27 mouse cellular contexts compared by ENCODE assay signal in genomic region chr11:67654514-67654913, GRCm38 (mm10). TPM values are rescaled to one million over a fixed set of nuclear protein-coding genes. Genes with fewer than 3 reads are reported as not detected.
DNase-seq lines count a peak whose midpoint lies in the region; ATAC-seq and TF ChIP-seq lines count a peak whose summit lies in the region.
"Had no signal": no experiment of that assay in that cellular context is flagged by ENCODE, and none has a peak within 500 bp of the region (broad histone marks: within the 10 kb centered on the region; RNA-seq: fewer than 3 reads in every experiment).

No protein-coding gene starts in this region.

- peak; percentile 41 for DNase-seq in cerebellum, adult 11 months
- no peak for DNase-seq in cerebellum, adult 8-10 months
- DNase-seq in cerebellum, adult 9-11 months: peak; percentile 75
- DNase-seq in gastrocnemius, postnatal 14 days: no peak
- DNase-seq: adrenal gland, postnatal 14 days; B cell, adult 2 months; embryo, embryonic 11 days; kidney, adult 2 months had no signal

- intact Hi-C loops in gastrocnemius, postnatal 14 days (cut with DNase I; ENCODE audit: low total_unique reads): no loop called here

- ATAC-seq in forebrain, embryonic 15.5 days (replicated peaks): no peak
- no peak for ATAC-seq in forebrain, embryonic 13.5 days
- ATAC-seq: CD4-positive, CD25-positive, alpha-beta regulatory T cell, adult 4 months; intestine, embryonic 16.5 days had no signal

- no peak overlapping the region for H3K4me2 ChIP-seq in forebrain, embryonic 15.5 days (replicated peaks)
- H3K4me2 ChIP-seq in forebrain, embryonic 13.5 days: no peak overlapping the region
- H3K4me2 ChIP-seq: embryonic facial prominence, embryonic 15.5 days; heart, embryonic 11.5 days; heart, embryonic 15.5 days; hindbrain, embryonic 15.5 days had no signal

- no peak overlapping the region for H3K9ac ChIP-seq in forebrain, embryonic 15.5 days (replicated peaks)
- no peak overlapping the region for H3K9ac ChIP-seq in forebrain, embryonic 13.5 days
- H3K9ac ChIP-seq: embryonic facial prominence, embryonic 15.5 days; hindbrain, embryonic 15.5 days had no signal

- no peak for TF ChIP-seq POLR2A in olfactory bulb, adult 2 months (IDR thresholded peaks at IDR 0.05; ENCODE audit: insufficient read depth, low read depth, low read length)

- WGBS in forebrain, embryonic 15.5 days: 79% methylated on average over 4 of the region's 4 CpGs
- 81% methylated on average over 4 of the region's 4 CpGs for WGBS in forebrain, embryonic 13.5 days
- 77% methylated on average over 4 of the region's 4 CpGs for WGBS in olfactory bulb, adult 2 months

- H3K4me3 ChIP-seq in forebrain, embryonic 15.5 days: no peak overlapping the region
- no peak overlapping the region for H3K4me3 ChIP-seq in forebrain, embryonic 13.5 days
- H3K4me3 ChIP-seq in olfactory bulb, adult 2 months (ENCODE audit: insufficient read depth, low read depth, low read length): no peak overlapping the region
- H3K4me3 ChIP-seq: embryonic facial prominence, embryonic 15.5 days; erythroblast, embryonic 14.5 days; forebrain, embryonic 10.5 days; heart, adult 2 months; heart, embryonic 15.5 days; hindbrain, embryonic 15.5 days had no signal

- no peaks in the 10 kb centered on the region for H3K27me3 ChIP-seq in forebrain, embryonic 15.5 days
- H3K27me3 ChIP-seq in forebrain, embryonic 13.5 days: no peaks in the 10 kb centered on the region
- H3K27me3 ChIP-seq: embryonic facial prominence, embryonic 15.5 days; hindbrain, embryonic 15.5 days had no signal

- peak overlapping the region; percentile 12; the same call in 1 of the 2 replicates for H3K27ac ChIP-seq in forebrain, embryonic 15.5 days (replicated peaks)
- H3K27ac ChIP-seq in forebrain, embryonic 13.5 days: no peak overlapping the region
- H3K27ac ChIP-seq in olfactory bulb, adult 2 months (ENCODE audit: insufficient read depth, low read depth, low read length): peak overlapping the region; percentile 87
- H3K27ac ChIP-seq: embryonic facial prominence, embryonic 15.5 days; forebrain, embryonic 10.5 days; heart, adult 2 months; heart, embryonic 15.5 days; hindbrain, embryonic 15.5 days had no signal

- H3K9me3 ChIP-seq in forebrain, embryonic 15.5 days: no peaks in the 10 kb centered on the region
- H3K9me3 ChIP-seq in forebrain, embryonic 13.5 days (replicated peaks): no peaks in the 10 kb centered on the region
- H3K9me3 ChIP-seq: embryonic facial prominence, embryonic 15.5 days; forebrain, embryonic 10.5 days; heart, embryonic 15.5 days; hindbrain, embryonic 15.5 days had no signal

- peaks cover 33% of the 10 kb centered on the region for H3K4me1 ChIP-seq in forebrain, embryonic 15.5 days
- H3K4me1 ChIP-seq in forebrain, embryonic 13.5 days: peaks cover 29% of the 10 kb centered on the region
- peaks cover 75% of the 10 kb centered on the region for H3K4me1 ChIP-seq in olfactory bulb, adult 2 months (ENCODE audit: control insufficient read depth, insufficient read depth, low read length)

- H3K36me3 ChIP-seq in forebrain, embryonic 15.5 days: no peaks in the 10 kb centered on the region
- H3K36me3 ChIP-seq in forebrain, embryonic 13.5 days (ENCODE audit: poor library complexity, severe bottlenecking): no peaks in the 10 kb centered on the region
- H3K36me3 ChIP-seq: embryonic facial prominence, embryonic 15.5 days; forebrain, embryonic 10.5 days; G1E; heart, embryonic 15.5 days; hindbrain, embryonic 15.5 days had no signal

- no peak for TF ChIP-seq CTCF in olfactory bulb, adult 2 months (IDR thresholded peaks at IDR 0.05; ENCODE audit: insufficient read depth, low read depth, low read length)

RNA-seq across cellular contexts. Expression of gene Rcvrn, which starts 40.6 kb away (rescaled TPM):
- polyA plus RNA-seq in forebrain, embryonic 15.5 days (2015; fragmentation: Nextera tagmentation; extraction: Ambion mirVana): not detected in 2 replicates
- polyA plus RNA-seq in forebrain, embryonic 13.5 days (2015; fragmentation: Nextera tagmentation; extraction: Ambion mirVana): not detected in 2 replicates
- polyA plus RNA-seq in olfactory bulb, adult 2 months (2012; ENCODE audit: insufficient read depth, insufficient read length, low replicate concordance, missing spikeins): not detected in 2 replicates
- total RNA-seq in gastrocnemius, postnatal 14 days (2021): not detected
- total RNA-seq: adrenal gland, postnatal 14 days; G1E; gastrocnemius, postnatal 10 days; heart, adult 2 months; heart, postnatal 14 days had no signal
- polyA plus RNA-seq: CD4-positive, CD25-positive, alpha-beta regulatory T cell, adult 4 months; embryonic facial prominence, embryonic 11.5 days; embryonic facial prominence, embryonic 15.5 days; erythroblast, embryonic 14.5 days; forebrain, embryonic 10.5 days; forebrain, embryonic 16.5 days; G1E; gonadal fat pad, adult 2 months; heart, adult 2 months; heart, embryonic 11.5 days; heart, embryonic 15.5 days; hindbrain, embryonic 11.5 days; hindbrain, embryonic 15.5 days; intestine, embryonic 16.5 days had no signal

Comparison
In these comparisons a context has a peak if more than half of its experiments do, and no peak if none do; other contexts are left out.
1. DNase-seq: peak in cerebellum, adult 11 months (single experiment) and cerebellum, adult 9-11 months (single experiment); none in cerebellum, adult 8-10 months (single experiment) and gastrocnemius, postnatal 14 days (single experiment).